Mouse (Mus musculus): ENCODE measurements around the gene Olfr1475. TPM values are rescaled to one million over a fixed set of nuclear protein-coding genes. Genes with fewer than 3 reads are reported as not detected.
"Not testable (repeated sequence)": the region's sequence is repeated elsewhere in the genome, so short reads cannot be mapped to it uniquely, and the experiment has no call there.

Olfr1475 gene
- not detected for total RNA-seq (2021)

DNA sequence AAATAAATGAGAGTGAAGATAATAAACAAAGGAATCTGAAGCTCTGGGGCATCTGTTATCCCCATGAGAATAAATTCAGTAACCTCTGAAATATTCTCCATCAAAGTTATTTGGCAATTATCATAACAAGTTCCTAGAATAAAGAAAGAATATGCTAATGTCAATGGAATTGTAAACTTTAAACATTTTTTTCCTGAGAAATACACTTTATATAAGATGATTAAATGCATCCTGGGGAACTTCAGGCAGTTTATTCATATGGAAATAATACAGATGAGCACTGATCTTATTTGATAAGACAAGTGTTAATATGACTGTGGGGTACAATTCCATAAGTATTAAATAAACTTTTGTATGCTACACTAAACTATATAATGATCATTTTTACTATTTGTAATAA, at the start of gene Olfr1475:
Gene Olfr1475, minus strand, starts transcription at position 101 of the 400 bp plus-strand sequence.
- no peak for DNase-seq

DNA sequence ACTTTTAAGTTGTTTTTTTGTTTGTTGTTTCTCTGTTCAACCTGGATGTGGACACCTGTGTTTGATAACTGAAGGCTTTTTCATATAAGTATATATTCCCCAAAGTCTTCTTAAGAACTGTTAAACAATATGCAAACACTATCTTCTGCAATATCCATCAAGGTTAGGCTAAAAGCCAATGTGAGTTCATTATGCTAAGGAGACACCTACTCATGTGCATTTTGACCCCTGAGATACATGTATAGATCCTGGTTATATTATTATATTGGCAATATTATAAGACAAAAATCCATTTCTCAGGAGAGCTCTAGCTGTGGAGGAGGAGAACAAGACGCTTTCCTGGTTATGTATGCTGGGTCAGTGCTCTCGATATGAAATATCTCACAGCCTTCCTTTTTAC, 47.6 kb upstream of the Olfr1475 start, which contains the start of gene Olfr1480:
Gene Olfr1480, plus strand, starts transcription at position 301 of the 400 bp plus-strand sequence.
- no peak for DNase-seq

DNA sequence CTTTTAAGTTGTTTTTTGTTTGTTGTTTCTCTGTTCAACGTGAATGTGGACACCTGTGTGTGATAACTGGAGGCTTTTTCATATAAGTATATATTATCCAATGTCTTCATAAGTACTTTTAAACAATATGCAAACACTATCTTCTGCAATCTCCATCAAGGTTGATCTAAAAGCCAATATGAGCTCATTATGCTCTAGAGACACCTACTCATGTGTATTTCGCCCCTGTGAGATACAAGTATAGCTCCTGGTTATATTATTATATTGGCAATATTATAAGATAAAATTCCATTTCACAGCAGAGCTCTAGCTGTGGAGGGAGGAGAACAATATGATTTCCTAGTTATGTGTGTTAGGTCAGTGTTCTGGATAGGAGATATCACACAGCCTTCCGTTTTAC, 20.2 kb upstream of the Olfr1475 start, which contains the start of gene Olfr1477:
Gene Olfr1477, plus strand, starts transcription at position 301 of the 400 bp plus-strand sequence.
- DNase-seq: no peak

DNA sequence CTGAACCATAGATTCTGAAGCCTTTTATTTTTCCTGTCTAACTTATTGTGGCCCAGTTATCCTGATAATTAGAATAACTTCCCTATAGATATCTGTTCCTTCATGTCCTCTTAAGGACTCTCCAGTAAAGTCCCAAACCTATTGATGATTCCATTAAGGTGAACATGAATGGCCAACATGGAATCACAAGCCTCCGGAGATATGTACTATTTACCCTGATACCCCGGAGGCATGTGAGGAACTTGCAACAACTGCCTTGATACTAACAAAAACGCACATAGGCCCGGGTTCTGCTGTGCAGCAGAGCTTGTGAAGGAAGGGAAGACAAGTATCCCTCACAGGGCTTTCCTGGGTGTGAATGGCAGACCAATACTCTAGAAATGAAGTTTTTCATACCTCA, 10.7 kb downstream of the Olfr1475 start, which contains the start of gene Olfr1474:
Gene Olfr1474, plus strand, starts transcription at position 301 of the 400 bp plus-strand sequence.
- not testable (repeated sequence) for DNase-seq

DNA sequence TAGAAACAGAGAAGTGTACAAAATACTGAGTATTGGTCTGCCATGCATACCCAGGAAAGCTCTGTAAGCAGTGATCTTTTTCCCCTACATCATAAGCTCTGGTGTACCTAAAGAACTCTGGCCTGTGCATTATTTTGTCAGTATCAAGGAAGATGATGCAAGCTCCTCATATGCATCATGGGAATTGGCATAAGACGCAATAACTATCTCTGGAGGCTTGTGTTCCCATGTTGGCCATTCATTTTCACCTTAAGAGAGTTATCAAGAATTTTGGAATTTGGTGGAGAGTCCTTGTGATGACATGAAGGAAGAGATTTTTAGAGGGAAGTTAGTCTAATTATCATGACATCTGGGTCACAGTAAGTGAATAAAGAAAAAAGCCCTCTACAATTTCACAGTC, 24.0 kb downstream of the Olfr1475 start, which contains the start of gene Olfr1472:
Gene Olfr1472, minus strand, starts transcription at position 101 of the 400 bp plus-strand sequence.
- DNase-seq: no peak

DNA sequence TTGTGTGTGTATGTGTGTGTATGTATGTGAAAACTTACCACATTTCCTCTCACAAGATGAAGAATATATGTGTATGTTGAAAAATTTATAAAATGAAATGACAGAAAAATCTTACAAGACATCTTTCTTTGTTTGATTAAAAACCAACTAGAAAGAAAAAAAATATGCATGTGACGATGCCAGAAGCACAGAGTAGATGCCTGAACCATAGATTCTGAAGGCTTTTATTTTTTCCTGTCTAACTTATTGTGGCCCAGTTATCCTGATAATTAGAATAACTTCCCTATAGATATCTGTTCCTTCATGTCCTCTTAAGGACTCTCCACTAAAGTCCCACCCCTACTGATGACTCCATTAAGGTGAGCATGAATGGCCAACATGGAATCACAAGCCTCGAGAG, 36.9 kb downstream of the Olfr1475 start, which contains the start of gene Olfr1471:
Gene Olfr1471, plus strand, starts transcription at position 301 of the 400 bp plus-strand sequence.
- not testable (repeated sequence) for DNase-seq

Other genes with a start within 250 kb of the Olfr1475 start
- gene Olfr1463, start 248.9 kb downstream of the Olfr1475 start, total RNA-seq (2021): not detected
- gene Olfr1465, start 164.7 kb downstream of the Olfr1475 start, total RNA-seq (2021): not detected
- not detected for gene Olfr1466, start 141.3 kb downstream of the Olfr1475 start, total RNA-seq (2021)
- not detected for gene Olfr1467, start 118.0 kb downstream of the Olfr1475 start, total RNA-seq (2021)
- gene Olfr1469, start 72.3 kb downstream of the Olfr1475 start, total RNA-seq (2021): not detected
- gene Olfr1471, start 36.8 kb downstream of the Olfr1475 start, total RNA-seq (2021): not detected
- not detected for gene Olfr1472, start 24.1 kb downstream of the Olfr1475 start, total RNA-seq (2021)
- gene Olfr1474, start 10.6 kb downstream of the Olfr1475 start, total RNA-seq (2021): not detected
- gene Olfr1477, start 20.4 kb upstream of the Olfr1475 start, total RNA-seq (2021): not detected
- gene Olfr1480, start 47.7 kb upstream of the Olfr1475 start, total RNA-seq (2021): not detected
- not detected for gene Olfr1484, start 103.3 kb upstream of the Olfr1475 start, total RNA-seq (2021)
- gene Olfr1487, start 137.2 kb upstream of the Olfr1475 start, total RNA-seq (2021): not detected
- not detected for gene Olfr1489, start 151.4 kb upstream of the Olfr1475 start, total RNA-seq (2021)
- not detected for gene Olfr1490, start 170.9 kb upstream of the Olfr1475 start, total RNA-seq (2021)
- not detected for gene Olfr1491, start 217.1 kb upstream of the Olfr1475 start, total RNA-seq (2021)
- not detected for gene Olfr1493-ps1, start 243.1 kb upstream of the Olfr1475 start, total RNA-seq (2021)

Data from heart, postnatal 4 days (tissue).